Mouse (Mus musculus) urinary bladder, postnatal 4 days (tissue): ENCODE measurements around the gene Tmem139.

ENCODE experiments used
- DNase-seq, 2 experiments: peaks; one replicate each; pipeline ENCODE4 v3.0.0; 2021 to 2022; ENCODE audit warnings: low spot score in 2 of 2

Tmem139 gene

GRCm38 (mm10) chr6:42276151-42276550, 14.4 kb downstream of the Tmem139 start:
- DNase-seq: no peak

GRCm38 (mm10) chr6:42282865-42283528, 21.2 kb downstream of the Tmem139 start:
- DNase-seq: no peak

- no peak for DNase-seq
Observed at GRCm38 (mm10) chr6:42286448-42286847, 24.7 kb downstream of the Tmem139 start, which contains the start of gene Clcn1. TSS of gene Clcn1 (plus strand) at chr6:42286685.

GRCm38 (mm10) chr6:42287562-42287961, 25.8 kb downstream of the Tmem139 start:
- no peak for DNase-seq

GRCm38 (mm10) chr6:42293327-42293726, 31.6 kb downstream of the Tmem139 start:
- no peak for DNase-seq

GRCm38 (mm10) chr6:42295549-42296094, 33.9 kb downstream of the Tmem139 start:
- no peak for DNase-seq

- no peak for DNase-seq
Observed at GRCm38 (mm10) chr6:42299362-42299761, 37.6 kb downstream of the Tmem139 start.

- DNase-seq: no peak
Observed at GRCm38 (mm10) chr6:42309816-42310378, 48.1 kb downstream of the Tmem139 start.

- no peak for DNase-seq
Observed at GRCm38 (mm10) chr6:42310427-42311053, 48.8 kb downstream of the Tmem139 start.
